Mouse (Mus musculus) neural tube, embryonic 14.5 days (tissue): ENCODE measurements at regions not wholly inside any gene's neighbourhood (a gene's known extent, or its start where the extent isn't known, plus 50 kb on each side); places are given as distances from the start of the nearest gene placed in this dataset.

Experiments
- ATAC-seq: fragments of 200-750 bp; cut with Nextera tagmentation; 2 replicates; pipeline ENCODE4 v1.8.0; 2017; ENCODE audit warnings: low read depth, mild to moderate bottlenecking, moderate TSS enrichment, moderate library complexity
- H3K27ac ChIP-seq: fragments of 300-500 bp; sonication (generic); 2 replicates; pipeline ENCODE4 v1.5.1; 2014; ENCODE audit warnings: low read depth, mild to moderate bottlenecking, control low read depth, low read length, moderate library complexity, mixed read lengths
- H3K27me3 ChIP-seq: fragments of 300-500 bp; sonication (generic); 2 replicates; pipeline ENCODE4 v1.6.1; 2014; ENCODE audit warnings: low read length; ENCODE audit not compliant: control insufficient read depth, insufficient read depth
- H3K36me3 ChIP-seq: fragments of 300-500 bp; sonication (generic); 2 replicates; pipeline ENCODE4 v1.6.1; 2014; ENCODE audit warnings: low read length, mixed read lengths; ENCODE audit not compliant: control insufficient read depth, insufficient read depth
- H3K4me1 ChIP-seq: fragments of 300-500 bp; sonication (generic); 2 replicates; pipeline ENCODE4 v1.6.1; 2014; ENCODE audit warnings: low read length; ENCODE audit not compliant: control insufficient read depth, insufficient read depth
- H3K4me2 ChIP-seq: fragments of 300-500 bp; sonication (generic); 2 replicates; pipeline ENCODE4 v1.6.1; 2014; ENCODE audit warnings: mild to moderate bottlenecking, low read depth, low read length, control low read depth
- H3K4me3 ChIP-seq: fragments of 300-500 bp; sonication (generic); 2 replicates; pipeline ENCODE4 v1.5.1; 2014; ENCODE audit warnings: low read depth, low read length, control low read depth, mixed read lengths
- H3K9ac ChIP-seq: fragments of 300-500 bp; sonication (generic); replicated peaks from 2 replicates; pipeline ENCODE4 v1.6.1; 2014; ENCODE audit warnings: low read depth, mild to moderate bottlenecking, control low read depth, low read length, mixed read lengths
- H3K9me3 ChIP-seq: fragments of 300-500 bp; sonication (generic); 2 replicates; pipeline ENCODE4 v1.6.1; 2016; ENCODE audit warnings: low read length; ENCODE audit not compliant: control insufficient read depth
- WGBS: fragments of 180-500 bp; shearing (Covaris S2); extraction: QIAGEN DNeasy Blood & Tissue Kit; methylation state at CpG from one replicate; pipeline ENCODE4 v1.1.7; 2014; 5-methylcytosine and 5-hydroxymethylcytosine counted together

DNA sequence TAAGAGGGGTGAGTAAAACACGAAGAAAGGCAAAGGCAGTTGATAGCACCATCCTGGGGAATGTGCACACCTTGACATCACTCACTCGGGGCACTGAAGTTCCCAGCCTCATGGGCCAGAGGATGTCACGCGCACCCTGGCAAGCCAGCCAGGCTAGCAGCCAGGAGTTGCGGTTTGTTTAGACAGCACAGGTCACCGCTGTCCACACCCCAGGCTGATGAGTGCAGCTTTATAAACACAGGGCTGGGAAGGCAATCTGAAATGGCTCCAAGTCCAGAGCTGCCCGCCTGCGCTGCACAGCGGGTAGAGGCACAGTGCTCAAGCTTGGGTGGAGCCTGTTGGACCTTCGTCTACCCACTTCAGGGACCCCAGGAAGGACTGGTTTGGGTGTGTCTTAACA is 216.8 kb downstream of the Bcor start:
- Histone ChIP-seq H3K4me3 (no peak overlapping the region), H3K9ac (no peak overlapping the region), H3K27me3 (no peaks in the 10 kb centered on the region), H3K4me2 (no peak overlapping the region), H3K27ac (no peak overlapping the region), H3K9me3 (no peaks in the 10 kb centered on the region), H3K36me3 (no peaks in the 10 kb centered on the region), H3K4me1 (no peaks in the 10 kb centered on the region)
- 44% methylated on average over 10 of the region's 10 CpGs for WGBS
- ATAC-seq: no peak; the same call in 1 of the 2 replicates

DNA sequence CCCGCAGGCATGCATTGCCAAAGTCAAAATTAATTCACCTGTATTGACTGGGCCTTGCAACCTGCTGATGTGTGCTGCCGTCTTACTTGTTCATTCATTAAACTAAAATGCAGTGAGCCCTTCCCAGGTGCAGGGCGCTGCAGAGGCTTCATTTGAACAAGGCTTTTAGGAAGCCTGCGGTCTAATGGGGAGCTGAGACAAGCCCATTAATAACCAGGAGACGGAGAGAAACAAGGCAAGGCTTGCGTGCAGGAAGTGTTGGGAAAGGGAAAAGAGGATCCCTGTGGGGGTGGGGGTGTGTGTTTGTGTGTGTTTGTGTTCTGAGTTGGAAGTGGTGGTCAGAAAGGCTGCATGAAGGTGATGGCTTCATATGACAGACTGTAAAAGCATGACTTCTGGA is 215.6 kb downstream of the Bcor start:
- ATAC-seq: no peak
- Histone ChIP-seq H3K27me3 (no peaks in the 10 kb centered on the region), H3K9ac (no peak overlapping the region), H3K36me3 (no peaks in the 10 kb centered on the region), H3K9me3 (no peaks in the 10 kb centered on the region), H3K4me2 (no peak overlapping the region), H3K27ac (no peak overlapping the region), H3K4me3 (no peak overlapping the region), H3K4me1 (no peaks in the 10 kb centered on the region)
- WGBS: 20% methylated on average over 6 of the region's 6 CpGs

DNA sequence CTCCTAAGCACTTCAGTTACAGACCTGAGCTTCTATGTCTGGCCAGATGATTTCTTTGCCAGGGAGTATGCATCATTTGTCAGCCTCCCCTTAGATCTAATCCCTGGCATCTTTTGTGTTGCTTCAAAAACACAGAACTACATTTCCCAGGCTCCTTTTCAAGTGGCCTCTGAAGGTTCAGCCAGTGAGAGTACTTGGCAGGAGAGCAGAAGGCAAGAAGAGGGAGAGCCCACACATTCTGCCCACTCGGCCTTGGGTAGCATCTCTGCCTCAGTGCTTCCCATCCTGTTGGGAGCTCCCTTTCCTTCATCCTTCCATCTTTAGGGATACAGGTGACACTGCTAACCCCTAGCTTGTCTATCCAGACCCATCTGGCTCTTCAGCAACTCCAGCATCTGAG is 214.9 kb downstream of the Bcor start:
- Histone ChIP-seq H3K4me2 (no peak overlapping the region), H3K4me1 (no peaks in the 10 kb centered on the region), H3K9ac (no peak overlapping the region), H3K4me3 (no peak overlapping the region), H3K27ac (no peak overlapping the region), H3K9me3 (no peaks in the 10 kb centered on the region), H3K36me3 (no peaks in the 10 kb centered on the region), H3K27me3 (no peaks in the 10 kb centered on the region)
- 46% methylated on average over 1 of the region's 1 CpGs for WGBS
- no peak for ATAC-seq

DNA sequence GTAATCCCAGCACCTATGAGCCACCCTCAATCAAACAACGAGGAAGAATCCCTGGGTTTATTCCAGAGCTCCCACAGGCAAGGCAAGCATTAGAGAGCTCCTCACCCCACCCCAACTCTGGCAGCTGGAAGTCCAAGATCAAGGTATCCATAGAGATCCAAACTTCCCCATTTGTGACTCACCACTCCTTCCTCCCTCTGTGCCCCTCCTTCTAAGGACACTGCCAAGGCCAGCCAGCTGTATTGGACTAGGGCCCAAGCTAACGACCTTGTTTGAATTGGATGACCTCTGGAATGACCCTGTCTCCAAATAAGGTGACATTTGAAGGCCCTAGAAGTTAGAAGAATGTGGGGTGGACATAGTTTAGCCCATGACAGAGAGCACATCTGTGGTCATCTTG is 208.0 kb downstream of the Bcor start:
- 53% methylated on average over 2 of the region's 2 CpGs for WGBS
- Histone ChIP-seq H3K4me2 (no peak overlapping the region), H3K4me1 (no peaks in the 10 kb centered on the region), H3K9me3 (no peaks in the 10 kb centered on the region), H3K4me3 (no peak overlapping the region), H3K9ac (no peak overlapping the region), H3K27ac (no peak overlapping the region), H3K27me3 (no peaks in the 10 kb centered on the region), H3K36me3 (no peaks in the 10 kb centered on the region)
- ATAC-seq: no peak

DNA sequence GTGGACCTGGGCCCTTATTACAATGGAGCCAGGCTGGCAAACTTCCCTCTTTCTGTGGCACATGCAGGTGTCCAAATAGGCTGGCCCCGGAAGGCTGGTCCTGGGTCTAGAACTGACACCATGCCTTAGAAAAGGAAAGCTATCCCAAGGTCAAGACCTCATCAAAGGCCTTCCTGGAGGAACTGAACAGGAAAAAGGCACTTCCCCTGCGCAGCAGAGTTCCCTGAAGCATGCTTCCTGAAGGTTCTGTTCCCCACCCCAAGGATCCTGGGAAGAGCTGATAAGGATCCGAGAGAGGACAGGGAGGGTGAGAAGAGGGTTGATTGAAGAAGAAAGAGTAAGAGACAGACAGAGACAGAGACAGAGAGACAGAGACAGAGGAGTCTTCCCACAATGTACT is 204.0 kb downstream of the Bcor start:
- 82% methylated on average over 3 of the region's 3 CpGs for WGBS
- Histone ChIP-seq H3K36me3 (no peaks in the 10 kb centered on the region), H3K27me3 (no peaks in the 10 kb centered on the region), H3K4me2 (no peak overlapping the region), H3K4me3 (no peak overlapping the region), H3K27ac (no peak overlapping the region), H3K9me3 (no peaks in the 10 kb centered on the region), H3K4me1 (no peaks in the 10 kb centered on the region), H3K9ac (no peak overlapping the region)
- ATAC-seq: no peak

DNA sequence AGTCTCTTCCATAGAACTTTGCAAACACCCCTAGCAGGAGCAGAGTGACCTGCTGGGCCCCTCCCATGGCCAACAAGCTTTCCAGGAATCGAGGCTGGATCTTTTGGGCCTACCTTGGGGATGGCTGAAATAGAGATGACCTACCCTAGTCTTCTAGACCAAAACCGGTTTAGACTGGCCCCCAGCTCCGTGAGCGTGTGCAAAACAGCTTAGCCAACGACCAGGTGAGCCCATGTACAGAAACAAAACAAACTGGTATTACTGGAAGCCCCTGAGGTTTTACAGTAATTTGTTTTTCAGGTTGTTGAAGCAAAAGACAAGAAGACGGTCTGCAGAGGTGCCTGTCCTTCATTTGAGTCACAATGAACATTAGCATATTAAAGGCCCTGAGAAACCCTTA is 203.1 kb downstream of the Bcor start:
- 36% methylated on average over 6 of the region's 6 CpGs for WGBS
- H3K27ac ChIP-seq: no peak overlapping the region
- no peaks in the 10 kb centered on the region for H3K9me3 ChIP-seq
- no peaks in the 10 kb centered on the region for H3K4me1 ChIP-seq
- no peak overlapping the region for H3K9ac ChIP-seq
- no peak overlapping the region for H3K4me2 ChIP-seq
- H3K4me3 ChIP-seq: no peak overlapping the region
- no peak for ATAC-seq
- H3K27me3 ChIP-seq: no peaks in the 10 kb centered on the region
- no peaks in the 10 kb centered on the region for H3K36me3 ChIP-seq

DNA sequence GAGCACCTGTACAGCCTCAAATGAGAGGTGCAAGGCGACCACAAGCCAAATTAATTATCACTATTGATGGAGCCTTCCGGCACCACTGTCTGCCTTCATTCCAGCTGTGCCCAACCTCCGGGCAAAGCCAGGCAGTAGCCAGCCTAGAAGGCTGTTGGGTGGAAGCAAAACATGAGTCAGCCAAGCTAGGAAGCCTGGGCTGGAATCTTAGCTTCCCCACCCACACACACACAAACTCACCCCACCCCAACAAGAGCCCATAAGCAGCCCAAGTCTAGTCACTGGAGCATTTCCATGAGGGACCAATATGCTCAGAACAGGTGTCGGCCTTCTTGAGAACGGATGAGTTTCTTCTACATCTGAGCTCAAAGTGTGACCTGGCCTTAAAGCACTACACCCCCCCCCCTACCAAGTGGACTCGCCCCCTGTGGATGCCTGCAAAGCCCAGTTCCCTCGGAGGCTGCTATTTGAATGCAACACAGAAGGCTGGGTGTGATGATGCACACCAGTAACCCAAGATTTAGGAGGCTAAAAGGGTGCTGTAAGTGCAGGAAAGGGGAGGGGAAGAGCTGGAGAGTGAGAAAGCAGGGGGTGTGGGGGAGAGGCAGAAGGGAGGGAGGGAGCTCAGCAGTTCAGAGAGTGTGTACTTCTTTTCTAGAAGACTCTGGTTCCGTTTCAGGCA is 200.1 kb downstream of the Bcor start:
- Histone ChIP-seq H3K9ac (no peak overlapping the region), H3K36me3 (no peaks in the 10 kb centered on the region), H3K4me1 (no peaks in the 10 kb centered on the region), H3K4me2 (no peak overlapping the region), H3K27me3 (no peaks in the 10 kb centered on the region), H3K9me3 (no peaks in the 10 kb centered on the region), H3K4me3 (no peak overlapping the region), H3K27ac (no peak overlapping the region)
- no peak for ATAC-seq
- 66% methylated on average over 8 of the region's 8 CpGs for WGBS

DNA sequence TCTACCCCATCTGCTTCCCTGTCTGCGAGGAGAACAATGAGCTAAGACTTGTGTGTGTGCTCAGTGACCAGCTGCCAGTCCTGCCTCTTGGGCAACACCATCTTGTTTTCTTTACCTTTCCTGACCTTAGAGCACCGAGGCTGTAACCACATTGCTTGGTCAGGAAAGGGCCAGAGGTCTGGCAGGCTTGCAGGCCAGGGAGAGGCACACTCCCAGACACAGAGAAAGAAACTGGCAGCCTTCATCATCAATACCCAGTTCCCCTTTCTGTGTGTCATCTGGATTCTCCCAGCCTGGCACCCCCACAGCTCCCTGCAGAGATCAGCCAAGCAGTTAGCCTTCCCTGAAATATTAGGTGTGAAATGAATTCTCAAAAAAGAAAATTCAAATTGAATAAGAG is 198.8 kb downstream of the Bcor start:
- H3K9me3 ChIP-seq: no peaks in the 10 kb centered on the region
- no peak overlapping the region for H3K9ac ChIP-seq
- H3K4me1 ChIP-seq: no peaks in the 10 kb centered on the region
- no peak overlapping the region for H3K27ac ChIP-seq
- H3K4me3 ChIP-seq: no peak overlapping the region
- no peaks in the 10 kb centered on the region for H3K36me3 ChIP-seq
- no peaks in the 10 kb centered on the region for H3K27me3 ChIP-seq
- no peak overlapping the region for H3K4me2 ChIP-seq
- WGBS: 22% methylated on average over 2 of the region's 2 CpGs
- no peak for ATAC-seq

DNA sequence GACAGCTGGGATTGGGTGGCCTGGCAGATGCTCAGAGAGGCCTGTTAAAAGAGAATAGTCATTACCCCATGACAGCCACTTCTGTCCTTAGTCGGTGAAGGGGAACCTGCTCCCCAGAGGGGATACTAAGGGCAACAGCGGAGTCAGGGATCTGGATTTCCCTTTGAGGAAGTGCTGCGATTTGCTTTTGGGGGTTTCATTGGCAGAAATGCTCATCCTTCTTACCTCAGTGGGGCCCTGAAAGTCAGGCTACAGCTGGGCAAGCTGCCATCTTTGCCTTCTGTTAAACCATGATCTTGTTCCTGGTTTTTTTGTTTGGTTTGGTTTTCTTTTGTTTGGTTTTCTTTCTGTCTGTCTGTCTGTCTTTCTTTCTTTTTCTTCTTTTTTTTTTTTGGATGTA is 195.7 kb downstream of the Bcor start:
- no peaks in the 10 kb centered on the region for H3K4me1 ChIP-seq
- no peaks in the 10 kb centered on the region for H3K27me3 ChIP-seq
- no peak overlapping the region for H3K9ac ChIP-seq
- no peak overlapping the region for H3K4me2 ChIP-seq
- no peaks in the 10 kb centered on the region for H3K36me3 ChIP-seq
- WGBS: 49% methylated on average over 3 of the region's 3 CpGs
- H3K27ac ChIP-seq: no peak overlapping the region
- no peaks in the 10 kb centered on the region for H3K9me3 ChIP-seq
- ATAC-seq: no peak
- H3K4me3 ChIP-seq: no peak overlapping the region
